Mouse (Mus musculus) adrenal gland, postnatal 10 days (tissue): ENCODE results near the gene Lypd3. TPM values are rescaled to one million over a fixed set of nuclear protein-coding genes. Genes with fewer than 3 reads are reported as not detected.
A peak's percentile ranks its signal among the peaks of the same experiment; 100 is the strongest.
"Not testable (repeated sequence)": the region's sequence is repeated elsewhere in the genome, so short reads cannot be mapped to it uniquely, and the experiment has no call there.

Experiments used
- DNase-seq: peaks from one replicate; pipeline ENCODE4 v3.0.0; 2021; ENCODE audit warnings: mixed read lengths
- total RNA-seq, 2 experiments: library from RNA; stranded (reverse); gene quantifications; 2 replicates each; pipeline ENCODE4 v1.2.3; 2021

Lypd3 gene
- total RNA-seq, 2 experiments from 2014 or later, result 0.24 to 0.27 TPM

GRCm38 (mm10) chr7:24612308-24612910, 23.9 kb upstream of the Lypd3 start:
- DNase-seq, result no peak

GRCm38 (mm10) chr7:24614816-24615215, 21.5 kb upstream of the Lypd3 start:
- DNase-seq, result no peak

- DNase-seq, result no peak
These were observed 18.6 kb upstream of the Lypd3 start for GRCm38 (mm10) chr7:24617763-24618162.

GRCm38 (mm10) chr7:24618374-24618773, 18.0 kb upstream of the Lypd3 start:
- DNase-seq, result not testable (repeated sequence)

GRCm38 (mm10) chr7:24619671-24620397, 16.5 kb upstream of the Lypd3 start:
- no peak for DNase-seq

- no peak for DNase-seq
These were observed 15.2 kb upstream of the Lypd3 start for GRCm38 (mm10) chr7:24621193-24621592.

- DNase-seq, result no peak
These were observed 13.4 kb upstream of the Lypd3 start for GRCm38 (mm10) chr7:24622967-24623366.

- DNase-seq, result peak; percentile 92
These were observed 7.4 kb upstream of the Lypd3 start for GRCm38 (mm10) chr7:24628685-24629610.

- peak; percentile 48 for DNase-seq
These were observed 6.7 kb upstream of the Lypd3 start for GRCm38 (mm10) chr7:24629672-24630071.

- no peak for DNase-seq
These were observed 6.1 kb upstream of the Lypd3 start for GRCm38 (mm10) chr7:24630116-24630880.

- no peak for DNase-seq
These were observed 696 bp downstream of the Lypd3 start for GRCm38 (mm10) chr7:24637046-24637445.

GRCm38 (mm10) chr7:24638026-24638856, 1.9 kb downstream of the Lypd3 start:
- DNase-seq, result peak; percentile 30

GRCm38 (mm10) chr7:24640450-24640849, 4.1 kb downstream of the Lypd3 start:
- DNase-seq, result no peak

GRCm38 (mm10) chr7:24642491-24642890, 6.1 kb downstream of the Lypd3 start:
- DNase-seq, result peak; percentile 76

GRCm38 (mm10) chr7:24644492-24644891, 8.1 kb downstream of the Lypd3 start:
- no peak for DNase-seq

GRCm38 (mm10) chr7:24644996-24645395, 8.6 kb downstream of the Lypd3 start:
- DNase-seq, result no peak

GRCm38 (mm10) chr7:24646486-24646885, 10.1 kb downstream of the Lypd3 start:
- DNase-seq, result no peak

- peak; percentile 76 for DNase-seq
These were observed 17.3 kb downstream of the Lypd3 start for GRCm38 (mm10) chr7:24653681-24654080.

GRCm38 (mm10) chr7:24659737-24660357, 23.5 kb downstream of the Lypd3 start:
- no peak for DNase-seq

GRCm38 (mm10) chr7:24661118-24661904, 25.0 kb downstream of the Lypd3 start:
- DNase-seq, result no peak
